Mouse (Mus musculus) B cell, adult (primary cell): ENCODE data around the gene Dut. TPM values are rescaled to one million over a fixed set of nuclear protein-coding genes. Genes with fewer than 3 reads are reported as not detected.

ENCODE experiments used
- total RNA-seq: library from RNA; stranded (reverse); gene quantifications from 4 replicates; pipeline ENCODE4 v1.2.4, GENCODE M21; 2023; ENCODE audit not compliant: inconsistent age

Dut gene
- 17.8 to 28.9 TPM (median 22.3 TPM) in 4 replicates for total RNA-seq

DNA sequence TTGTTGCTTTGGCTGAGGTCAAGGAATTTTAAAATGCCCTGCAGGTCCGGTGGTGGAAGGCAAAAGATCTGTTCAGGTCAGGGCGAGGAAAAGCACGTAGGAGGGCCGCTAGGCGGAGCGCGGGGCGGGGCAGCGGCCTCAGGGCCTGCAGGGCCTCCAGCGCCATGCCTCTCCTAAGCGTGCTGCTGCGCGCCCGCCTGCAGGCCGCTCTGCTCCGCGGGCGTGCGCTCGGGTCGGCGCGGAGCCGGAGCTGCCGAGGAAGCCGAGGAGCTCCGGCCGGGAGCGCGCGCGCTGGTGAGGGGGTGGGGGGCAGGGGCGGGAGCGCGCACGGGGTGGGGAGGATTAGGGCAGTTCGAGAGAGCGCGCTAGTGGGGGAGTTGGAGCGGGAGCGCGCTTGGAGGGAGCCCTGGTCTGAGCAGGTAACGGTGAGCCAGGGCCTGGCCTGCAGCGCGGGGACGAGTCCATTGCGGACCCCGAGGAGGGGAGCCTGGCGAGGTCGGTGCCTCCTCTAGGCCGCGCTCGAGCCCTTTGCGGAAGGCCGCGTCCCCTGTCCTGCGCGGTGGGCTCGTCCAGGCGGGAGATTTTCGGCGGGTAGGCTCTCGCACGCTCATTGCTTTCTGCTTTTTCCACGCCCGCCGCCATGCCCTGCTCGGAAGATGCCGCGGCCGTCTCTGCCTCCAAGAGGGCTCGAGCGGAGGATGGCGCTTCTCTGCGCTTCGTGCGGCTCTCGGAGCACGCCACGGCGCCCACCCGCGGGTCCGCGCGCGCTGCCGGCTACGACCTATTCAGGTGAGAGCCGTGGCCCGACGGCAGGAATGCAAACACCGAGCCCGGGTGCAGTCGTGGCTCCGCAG is at the start of gene Dut:
Gene Dut, plus strand, starts transcription at position 83 of the 854 bp plus-strand sequence.

Other genes with a start within 250 kb of the Dut start
- not detected in 4 replicates for gene Slc24a5, start 179.1 kb upstream of the Dut start, total RNA-seq
- gene Myef2, start 123.5 kb upstream of the Dut start, total RNA-seq = 27.0 to 34.7 TPM (median 31.8 TPM) in 4 replicates
- not detected in 4 replicates for gene Ctxn2, start 110.5 kb upstream of the Dut start, total RNA-seq
- not detected in 4 replicates for gene Slc12a1, start 94.7 kb upstream of the Dut start, total RNA-seq